Mouse (Mus musculus) adrenal gland, adult 2 months (tissue): ENCODE measurements around the gene H2afy2. TPM values are rescaled to one million over a fixed set of nuclear protein-coding genes. Genes with fewer than 3 reads are reported as not detected.

Source experiments
- DNase-seq: peaks from one replicate; pipeline ENCODE4 v3.0.0; 2021
- polyA plus RNA-seq: library from polyadenylated mRNA; depleted of rRNA; stranded (reverse); fragments of >200 nt; gene quantifications from 2 replicates; pipeline ENCODE4 v1.2.3, GENCODE M21; 2012
- total RNA-seq, 2 experiments: library from RNA; stranded (reverse); gene quantifications; 2 replicates each; pipeline ENCODE4 v1.2.3; 2021

H2afy2 gene
- total and polyA plus RNA-seq, 3 experiments = 4.2 to 10.5 (median 5.9) TPM

- DNase-seq = no peak
These were observed 60.7 kb downstream of the H2afy2 start for GRCm38 (mm10) chr10:61723271-61723670.

DNA sequence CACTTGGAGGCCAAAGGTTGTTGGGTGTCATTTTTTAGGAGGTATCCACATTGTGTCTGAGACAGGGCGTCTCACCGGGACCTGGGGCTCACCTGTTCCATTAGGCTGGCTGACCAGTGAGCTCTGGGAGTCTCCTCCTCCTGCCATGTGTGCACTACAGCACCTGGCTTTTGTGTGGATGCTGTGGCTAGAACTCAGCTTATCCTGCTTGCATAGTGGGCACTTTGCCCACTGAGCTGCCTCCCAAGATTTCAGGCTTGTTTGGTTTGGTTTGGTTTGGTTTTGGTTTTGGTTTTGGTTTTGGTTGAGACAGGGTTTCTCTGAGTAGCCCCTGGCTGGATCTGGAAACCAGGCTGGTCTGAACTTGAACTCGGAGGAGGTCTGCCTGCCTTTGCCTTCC, 61.7 kb downstream of the H2afy2 start:
- no peak for DNase-seq

DNA sequence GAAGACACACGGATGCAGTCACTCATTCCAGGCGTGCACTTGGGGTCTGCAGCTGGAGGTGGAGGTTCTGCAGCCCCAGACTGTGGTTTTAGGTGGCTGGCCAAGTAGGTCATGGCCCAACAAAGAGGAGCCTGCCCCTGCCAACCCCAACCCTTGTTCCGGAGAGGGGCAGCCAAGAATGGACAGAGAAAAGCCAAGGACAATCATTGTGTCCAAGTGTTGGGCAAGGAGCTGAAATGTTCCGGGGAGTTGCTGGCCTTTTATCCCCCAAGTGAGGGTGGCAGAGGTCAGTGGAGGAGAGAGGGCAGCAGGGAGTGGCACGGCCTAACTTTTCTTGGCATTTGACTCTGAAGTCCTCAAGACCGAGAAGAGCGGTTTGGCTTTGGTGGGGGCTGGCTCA, 63.6 kb downstream of the H2afy2 start:
- DNase-seq = peak; percentile 87

- DNase-seq = no peak
These were observed 66.3 kb downstream of the H2afy2 start for GRCm38 (mm10) chr10:61717406-61718296.

DNA sequence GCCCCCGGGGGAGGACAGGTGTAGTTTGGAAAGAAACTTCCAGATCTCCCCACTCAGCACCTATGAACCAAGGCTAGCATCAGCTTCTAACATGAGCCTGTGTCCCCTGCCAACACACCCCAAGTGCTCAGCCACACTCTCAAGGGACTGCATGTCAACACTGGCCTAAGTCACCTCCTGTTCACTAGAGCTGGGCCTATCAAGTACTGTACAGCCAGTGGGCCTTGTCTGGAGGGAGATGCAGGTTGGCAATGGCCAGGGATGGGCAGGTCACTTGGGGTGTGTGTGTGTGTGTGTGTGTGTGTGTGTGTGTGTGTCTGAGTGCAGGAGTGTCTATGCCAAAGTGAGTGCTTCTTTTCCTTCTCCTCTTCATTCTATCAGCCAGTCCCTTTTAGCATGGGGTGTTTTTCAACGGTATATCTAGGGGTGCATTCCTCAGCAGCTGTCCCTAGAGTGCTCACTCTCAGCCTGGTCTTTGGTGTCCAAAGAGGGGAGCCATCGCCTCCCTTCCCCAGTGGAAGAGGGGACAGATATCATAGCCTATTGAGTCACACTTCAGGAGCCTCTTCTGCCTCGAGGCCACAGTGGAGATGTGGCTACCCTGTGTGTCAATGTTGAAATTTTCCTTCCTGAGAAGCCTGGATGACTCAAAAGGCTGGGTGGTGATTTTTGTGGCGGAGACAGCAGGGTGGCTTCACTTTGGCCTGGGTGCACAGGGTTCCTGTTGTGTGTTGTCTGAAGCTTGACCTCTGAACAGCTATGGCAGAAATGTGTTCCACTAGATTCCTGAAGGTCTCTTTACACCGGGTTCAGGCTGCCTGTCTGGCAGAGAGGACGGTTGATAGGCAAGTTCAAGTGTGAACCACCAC, 67.7 kb downstream of the H2afy2 start:
- DNase-seq = peak; percentile 82

DNA sequence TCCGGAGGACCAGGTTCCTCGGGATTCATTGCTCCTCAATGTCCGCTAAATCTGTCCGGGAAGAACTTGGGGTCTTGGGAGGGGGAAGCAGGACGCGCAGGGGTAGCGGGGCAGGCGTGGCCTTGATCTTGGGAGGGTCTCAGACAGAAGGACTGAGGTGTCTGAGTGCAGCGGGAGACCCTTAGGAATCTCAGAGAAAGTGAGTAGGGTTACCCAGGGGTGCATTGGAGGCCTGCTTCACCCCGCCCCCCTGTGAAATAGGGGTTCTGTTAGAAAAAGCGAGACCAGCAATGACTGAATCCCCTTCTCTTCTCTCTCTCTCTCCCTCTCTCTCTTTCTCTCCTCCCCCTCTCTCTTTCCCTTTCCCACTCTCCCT, 68.5 kb downstream of the H2afy2 start:
- DNase-seq = no peak

DNA sequence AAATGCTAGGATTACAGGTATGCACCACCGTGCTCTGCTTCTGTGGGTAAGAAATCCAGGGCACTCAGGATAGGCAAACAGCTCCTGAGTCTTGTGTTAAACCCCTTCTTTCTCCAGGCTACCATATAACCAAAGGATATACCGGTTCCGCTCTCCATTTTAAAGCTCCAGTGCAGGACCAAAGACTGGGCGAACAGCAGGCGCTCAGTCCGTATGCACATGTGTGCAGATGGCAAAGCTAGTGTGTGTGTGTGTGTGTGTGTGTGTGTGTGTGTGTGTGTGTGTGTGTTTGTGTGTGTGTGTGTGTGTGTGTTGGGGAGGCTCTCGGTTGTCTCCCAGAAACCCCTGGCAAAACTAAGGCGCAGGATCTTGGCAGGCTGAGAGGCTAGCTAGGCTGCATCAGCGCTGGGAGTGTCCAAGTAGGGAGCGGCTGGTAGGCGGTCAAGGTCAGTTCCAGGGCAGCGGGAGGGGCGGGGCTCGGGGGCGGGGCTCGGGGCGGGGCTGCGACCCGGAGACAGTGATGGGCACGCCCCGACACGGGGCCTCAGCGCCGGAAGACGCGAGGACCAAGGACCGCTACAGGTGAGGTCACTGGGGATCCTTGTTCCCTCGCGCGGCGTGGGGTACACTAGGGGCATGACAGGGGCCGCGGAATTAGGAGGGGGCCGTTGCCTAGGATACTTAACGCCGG, 69.0 kb downstream of the H2afy2 start, which contains the start of gene Aifm2:
Gene Aifm2, plus strand, starts transcription at position 493 of the 691 bp plus-strand sequence.
- peak; percentile 88 for DNase-seq

DNA sequence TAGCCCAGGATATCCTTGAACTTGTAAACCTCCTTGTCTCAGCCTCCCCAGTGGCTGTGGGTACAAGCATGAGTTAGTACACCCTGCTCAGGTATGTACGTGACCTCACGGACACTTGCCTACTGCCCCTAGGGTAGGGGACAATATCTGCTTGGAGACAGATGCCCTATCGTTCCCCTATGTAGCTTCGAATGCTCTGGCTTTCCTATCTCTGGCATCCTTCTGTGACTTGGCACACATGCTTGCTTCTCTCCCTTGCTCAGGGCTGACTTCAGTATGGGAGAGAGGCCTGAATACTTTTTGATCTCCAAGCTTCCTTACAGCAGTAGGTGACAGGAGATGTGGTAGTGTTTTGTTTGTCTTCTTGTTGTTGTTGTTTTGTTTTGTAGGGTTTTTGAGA, 69.8 kb downstream of the H2afy2 start:
- no peak for DNase-seq

DNA sequence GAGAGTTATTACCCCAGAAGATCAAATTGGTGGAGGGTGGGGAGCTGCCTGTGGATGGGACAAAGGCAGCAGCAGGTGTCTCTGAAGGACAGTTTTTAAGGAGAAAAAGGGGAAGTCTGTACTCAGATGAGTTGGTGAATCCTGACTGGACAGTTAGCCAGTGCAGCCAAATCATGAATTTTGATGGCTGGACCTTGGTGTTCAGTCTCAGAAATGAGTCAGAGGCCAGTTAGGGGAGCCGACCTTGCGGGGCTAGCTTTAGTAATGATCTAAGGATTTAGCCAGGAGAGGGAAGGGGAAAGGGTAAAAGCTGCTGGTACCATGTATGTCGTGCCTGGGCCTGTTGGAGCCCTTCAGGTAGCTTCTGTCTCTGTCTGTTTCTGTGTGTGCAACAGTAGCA, 70.3 kb downstream of the H2afy2 start:
- DNase-seq = peak; percentile 79

DNA sequence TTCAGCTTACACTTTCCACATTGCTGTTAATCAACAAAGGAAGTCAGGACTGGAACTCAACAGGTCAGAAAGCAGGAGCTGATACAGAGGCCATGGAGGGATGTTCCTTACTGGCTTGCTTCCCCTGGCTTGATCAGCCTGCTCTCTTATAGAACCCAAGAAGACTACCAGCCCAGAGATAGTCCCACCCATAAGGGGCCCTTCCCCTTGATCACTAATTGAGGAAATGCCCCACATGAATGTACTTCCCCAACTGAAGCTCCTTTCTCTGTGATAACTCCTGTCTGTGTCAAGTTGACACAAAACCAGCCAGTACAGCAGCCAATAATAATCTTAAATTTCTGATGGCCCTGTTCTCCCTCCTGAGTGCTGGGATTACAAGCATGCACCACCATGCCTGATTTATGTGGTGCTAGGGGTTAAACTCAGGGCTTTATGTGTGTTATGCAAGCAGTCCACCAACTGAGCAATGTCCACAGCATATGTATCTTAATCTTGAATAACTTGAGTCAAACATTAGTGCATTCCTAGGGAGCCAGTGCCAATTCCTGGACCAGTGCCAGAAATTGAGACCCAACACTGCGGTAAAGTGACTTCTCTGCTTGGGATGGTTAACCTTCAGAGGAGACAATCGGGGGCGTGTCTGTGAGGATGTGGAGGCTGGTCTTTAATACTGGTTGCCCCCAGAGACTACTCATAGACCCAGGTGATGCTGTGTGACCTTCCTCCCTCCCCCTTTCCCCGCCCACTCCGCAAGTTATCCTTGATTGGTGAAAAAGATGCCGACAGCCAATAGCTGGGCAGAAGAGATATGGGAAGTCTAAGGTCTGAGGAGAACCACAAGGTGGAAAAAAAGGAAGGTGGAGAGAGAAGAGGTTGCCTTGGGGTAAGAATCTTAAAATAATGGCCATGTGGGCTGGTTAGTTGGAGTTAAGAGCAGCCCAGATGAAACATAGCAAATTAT, 77.3 kb downstream of the H2afy2 start:
- no peak for DNase-seq

GRCm38 (mm10) chr10:61704663-61705062, 79.3 kb downstream of the H2afy2 start:
- DNase-seq = peak; percentile 89

DNA sequence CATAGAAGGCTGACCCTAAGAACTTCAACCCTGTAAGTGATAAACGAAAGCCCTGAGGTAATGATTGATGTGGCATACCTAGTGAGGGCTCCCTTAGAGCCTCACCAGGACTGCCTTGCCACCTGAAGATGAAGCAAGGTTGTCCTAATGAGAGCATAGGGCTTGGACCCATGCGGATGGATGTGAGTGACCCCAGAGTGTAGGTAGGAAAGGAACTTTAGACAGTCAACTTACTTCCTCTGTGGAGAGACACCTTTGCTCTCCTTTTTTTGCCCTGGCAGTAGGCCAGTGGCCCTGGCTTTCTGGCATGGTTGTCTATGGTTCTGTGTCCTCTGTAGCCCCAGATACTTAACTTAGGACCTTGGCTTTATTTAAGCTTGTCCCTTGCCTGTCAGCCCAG, 86.9 kb downstream of the H2afy2 start:
- DNase-seq = peak; percentile 68

DNA sequence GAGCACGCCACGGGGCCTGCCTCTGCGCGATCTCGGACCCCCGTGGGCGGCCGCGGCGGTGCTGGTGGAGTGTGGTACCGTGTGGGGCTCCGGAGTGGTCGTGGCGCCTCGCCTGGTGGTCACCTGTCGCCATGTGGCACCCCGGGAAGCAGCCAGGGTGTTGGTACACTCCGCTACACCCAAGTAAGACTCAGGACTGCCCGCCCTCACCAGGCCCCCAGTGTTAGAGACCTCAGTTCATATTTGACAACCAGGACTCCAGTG, 87.5 kb downstream of the H2afy2 start:
- DNase-seq = no peak

DNA sequence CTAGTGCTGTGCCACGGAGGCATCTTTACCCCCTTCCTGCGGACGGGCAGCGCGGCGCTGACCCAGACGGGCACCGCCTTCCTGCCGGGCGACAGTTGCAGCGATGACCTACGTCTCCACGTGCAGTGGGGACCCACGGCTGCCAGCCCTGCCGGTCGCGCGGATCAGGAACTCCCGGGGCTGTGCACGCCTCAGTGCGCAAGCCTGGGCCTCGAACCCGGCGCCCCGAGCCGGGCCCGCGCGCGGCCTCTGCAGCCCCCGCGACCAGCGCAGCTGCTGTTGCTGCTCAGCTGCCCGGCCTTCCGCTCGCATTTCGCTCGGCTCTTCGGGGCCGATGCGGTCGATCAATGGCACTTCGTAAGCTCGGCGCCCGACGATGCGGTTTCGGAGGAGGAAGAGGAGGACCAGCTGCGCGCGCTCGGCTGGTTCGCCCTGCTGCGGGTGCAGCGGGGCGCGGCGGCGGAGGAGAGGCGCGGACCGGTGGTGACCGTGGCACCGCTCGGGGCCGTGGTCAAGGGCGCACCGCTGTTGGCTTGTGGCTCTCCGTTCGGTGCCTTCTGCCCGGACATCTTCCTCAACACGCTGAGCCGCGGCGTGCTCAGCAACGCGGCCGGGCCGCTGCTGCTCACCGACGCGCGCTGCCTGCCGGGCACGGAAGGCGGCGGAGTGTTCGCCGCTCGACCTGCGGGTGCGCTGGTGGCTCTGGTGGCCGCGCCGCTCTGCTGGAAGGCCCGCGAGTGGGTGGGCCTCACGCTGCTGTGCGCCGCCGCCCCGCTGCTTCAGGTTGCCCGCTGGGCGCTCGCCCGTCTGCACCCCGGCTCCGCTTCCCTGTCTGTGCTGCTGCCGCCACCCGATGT, 88.0 kb downstream of the H2afy2 start:
- DNase-seq = peak; percentile 50

- DNase-seq = peak; percentile 98
These were observed 88.9 kb downstream of the H2afy2 start, which contains the start of gene Tysnd1 for GRCm38 (mm10) chr10:61694870-61695670. Gene Tysnd1, plus strand, starts transcription at chr10:61695514.

DNA sequence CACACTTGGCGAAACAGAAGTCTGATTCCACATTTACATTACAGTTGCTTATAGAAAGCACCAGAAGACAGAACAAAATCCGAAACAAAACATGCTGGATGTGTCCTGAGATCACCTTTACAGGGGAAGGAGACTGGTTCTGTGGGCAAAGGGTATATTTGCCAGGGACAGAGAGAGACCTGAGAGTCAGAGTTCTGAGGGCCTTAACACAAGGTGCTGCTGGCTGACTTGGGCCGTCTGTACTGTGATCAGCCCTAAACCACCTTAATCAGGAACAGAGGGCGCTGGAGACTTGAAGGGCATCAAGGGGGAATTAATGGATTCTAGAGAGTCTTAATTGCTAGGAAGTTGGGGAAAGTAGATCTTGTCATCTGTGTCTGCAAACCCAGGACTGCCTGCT, 90.4 kb downstream of the H2afy2 start:
- no peak for DNase-seq

DNA sequence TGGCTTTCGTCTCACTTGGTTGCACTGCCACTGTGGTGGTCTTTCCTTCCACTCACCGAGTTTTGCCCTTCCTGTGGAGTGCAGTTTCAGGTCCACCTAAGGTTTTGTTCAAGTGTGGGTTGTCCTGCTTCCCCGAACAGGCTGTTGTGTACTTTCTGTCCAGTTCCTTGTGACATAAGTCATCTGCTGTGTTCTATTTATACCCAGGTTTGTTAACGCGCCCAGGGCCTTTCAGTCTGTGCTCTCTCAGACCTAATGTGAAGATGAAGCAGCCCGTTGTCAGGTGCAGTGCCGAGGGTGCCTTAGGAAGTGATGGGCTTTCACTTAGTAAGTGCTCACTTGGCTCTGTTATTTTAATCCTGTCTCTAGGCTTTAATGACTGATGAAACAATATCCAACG, 94.5 kb downstream of the H2afy2 start:
- DNase-seq = no peak
